Mouse (Mus musculus) hindbrain, embryonic 14.5 days (tissue): ENCODE results near the gene Dmpk. TPM values are rescaled to one million over a fixed set of nuclear protein-coding genes. Genes with fewer than 3 reads are reported as not detected.
A peak's percentile ranks its signal among the peaks of the same experiment; 100 is the strongest.

ENCODE experiments used
- ATAC-seq: fragments of 200-750 bp; cut with Nextera tagmentation; 2 replicates; pipeline ENCODE4 v1.8.0; 2017; ENCODE audit warnings: moderate number of reproducible peaks, mild to moderate bottlenecking, moderate TSS enrichment, moderate library complexity; ENCODE audit not compliant: low FRiP score
- DNase-seq: peaks from one replicate; pipeline ENCODE4 v3.0.0-alpha.2; 2015; ENCODE audit warnings: low spot score
- H3K27ac ChIP-seq: fragments of 300-500 bp; sonication (generic); 2 replicates; pipeline ENCODE4 v1.5.1; 2014; ENCODE audit warnings: mild to moderate bottlenecking, moderate library complexity
- H3K27me3 ChIP-seq: fragments of 300-500 bp; sonication (generic); 2 replicates; pipeline ENCODE4 v1.6.1; 2014; ENCODE audit warnings: mild to moderate bottlenecking, low read length, mixed read lengths; ENCODE audit not compliant: control insufficient read depth, insufficient read depth
- H3K36me3 ChIP-seq: fragments of 300-500 bp; sonication (generic); replicated peaks from 2 replicates; pipeline ENCODE4 v1.6.1; 2014; ENCODE audit not compliant: control insufficient read depth, insufficient read depth
- H3K4me1 ChIP-seq: fragments of 300-500 bp; sonication (generic); replicated peaks from 2 replicates; pipeline ENCODE4 v1.6.1; 2014; ENCODE audit warnings: antibody characterized with exemption, low read length, mixed read lengths; ENCODE audit not compliant: control insufficient read depth, insufficient read depth
- H3K4me2 ChIP-seq: fragments of 300-500 bp; sonication (generic); replicated peaks from 2 replicates; pipeline ENCODE4 v1.6.1; 2014; ENCODE audit warnings: mild to moderate bottlenecking, moderate library complexity
- H3K4me3 ChIP-seq: fragments of 300-500 bp; sonication (generic); replicated peaks from 2 replicates; pipeline ENCODE4 v1.5.1; 2014; ENCODE audit warnings: mild to moderate bottlenecking, low read length
- H3K9ac ChIP-seq: fragments of 300-500 bp; sonication (generic); 2 replicates; pipeline ENCODE4 v1.6.1; 2014
- H3K9me3 ChIP-seq: fragments of 300-500 bp; sonication (generic); 2 replicates; pipeline ENCODE4 v1.6.1; 2016; ENCODE audit warnings: low read length; ENCODE audit not compliant: control insufficient read depth
- WGBS: fragments of 180-500 bp; shearing (Covaris S2); extraction: QIAGEN DNeasy Blood & Tissue Kit; methylation state at CpG from one replicate; pipeline ENCODE4 v1.1.7; 2014; 5-methylcytosine and 5-hydroxymethylcytosine counted together
- polyA plus RNA-seq: library from polyadenylated mRNA; unstranded; fragments of >200 nt; fragmentation: Nextera tagmentation; extraction: Ambion mirVana; gene quantifications from 2 replicates; pipeline ENCODE4 v1.2.1, GENCODE M21; 2014

Gene Dmpk
- polyA plus RNA-seq, 1 experiment from 2014 or later = 8.9 TPM

DNA sequence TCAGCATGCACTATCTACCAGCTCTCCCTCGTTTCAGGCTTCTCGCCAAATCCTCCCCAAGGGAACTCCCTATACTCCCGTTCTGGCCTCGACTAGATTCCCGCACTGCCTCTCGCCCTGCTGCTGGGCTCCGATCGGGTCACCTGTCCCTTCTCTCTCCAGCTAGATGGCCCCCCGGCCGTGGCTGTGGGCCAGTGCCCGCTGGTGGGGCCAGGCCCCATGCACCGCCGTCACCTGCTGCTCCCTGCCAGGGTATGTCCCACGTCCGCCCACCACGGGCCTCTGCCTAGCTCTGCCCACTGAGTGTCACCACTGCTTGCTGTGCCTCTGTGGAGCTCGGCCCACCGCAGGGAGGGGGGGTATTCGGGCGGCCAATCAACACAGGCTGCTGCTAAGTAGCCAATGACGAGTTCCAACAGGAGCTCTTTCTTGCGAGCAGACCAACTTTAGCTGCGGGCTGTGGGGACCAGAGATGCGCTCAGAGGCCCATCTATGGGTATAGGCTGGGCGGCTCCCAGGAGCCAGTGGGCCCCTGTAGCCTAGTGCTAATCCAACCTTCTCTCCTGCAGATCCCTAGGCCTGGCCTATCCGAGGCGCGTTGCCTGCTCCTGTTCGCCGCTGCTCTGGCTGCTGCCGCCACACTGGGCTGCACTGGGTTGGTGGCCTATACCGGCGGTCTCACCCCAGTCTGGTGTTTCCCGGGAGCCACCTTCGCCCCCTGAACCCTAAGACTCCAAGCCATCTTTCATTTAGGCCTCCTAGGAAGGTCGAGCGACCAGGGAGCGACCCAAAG, 8.9 kb downstream of the Dmpk start:
- 0 out of 2 replicates have a peak overlapping the region, but pooled peaks have one; percentile 9 for H3K27ac ChIP-seq
- no peaks in the 10 kb centered on the region for H3K9me3 ChIP-seq
- peaks cover 46% of the 10 kb centered on the region for H3K36me3 ChIP-seq
- H3K27me3 ChIP-seq = peaks cover 30% of the 10 kb centered on the region
- H3K4me1 ChIP-seq = peaks cover 28% of the 10 kb centered on the region; the same call in 1 of the 2 replicates
- WGBS = 4% methylated on average over 38 of the region's 38 CpGs
- peak; percentile 44 for DNase-seq
- H3K4me2 ChIP-seq = peak overlapping the region; percentile 94
- ATAC-seq = peak; percentile 44
- peak overlapping the region; percentile 16; the same call in 1 of the 2 replicates for H3K9ac ChIP-seq
- peak overlapping the region; percentile 52; the same call in 1 of the 2 replicates for H3K4me3 ChIP-seq

DNA sequence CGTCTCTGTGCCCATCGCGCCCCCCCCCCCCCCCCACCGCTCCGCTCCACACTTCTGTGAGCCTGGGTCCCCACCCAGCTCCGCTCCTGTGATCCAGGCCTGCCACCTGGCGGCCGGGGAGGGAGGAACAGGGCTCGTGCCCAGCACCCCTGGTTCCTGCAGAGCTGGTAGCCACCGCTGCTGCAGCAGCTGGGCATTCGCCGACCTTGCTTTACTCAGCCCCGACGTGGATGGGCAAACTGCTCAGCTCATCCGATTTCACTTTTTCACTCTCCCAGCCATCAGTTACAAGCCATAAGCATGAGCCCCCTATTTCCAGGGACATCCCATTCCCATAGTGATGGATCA, 9.5 kb downstream of the Dmpk start:
- H3K4me2 ChIP-seq = peak overlapping the region; percentile 94
- peak; percentile 52 for DNase-seq
- H3K4me3 ChIP-seq = peak overlapping the region; percentile 52
- H3K9me3 ChIP-seq = no peaks in the 10 kb centered on the region
- ATAC-seq = 0 out of 2 replicates have a peak, but pooled peaks have one; percentile 15
- H3K9ac ChIP-seq = peak overlapping the region; percentile 16; the same call in 1 of the 2 replicates
- H3K27ac ChIP-seq = no peak overlapping the region
- H3K4me1 ChIP-seq = peaks cover 28% of the 10 kb centered on the region; the same call in 1 of the 2 replicates
- H3K27me3 ChIP-seq = peaks cover 30% of the 10 kb centered on the region
- 3% methylated on average over 15 of the region's 15 CpGs for WGBS
- H3K36me3 ChIP-seq = peaks cover 40% of the 10 kb centered on the region

DNA sequence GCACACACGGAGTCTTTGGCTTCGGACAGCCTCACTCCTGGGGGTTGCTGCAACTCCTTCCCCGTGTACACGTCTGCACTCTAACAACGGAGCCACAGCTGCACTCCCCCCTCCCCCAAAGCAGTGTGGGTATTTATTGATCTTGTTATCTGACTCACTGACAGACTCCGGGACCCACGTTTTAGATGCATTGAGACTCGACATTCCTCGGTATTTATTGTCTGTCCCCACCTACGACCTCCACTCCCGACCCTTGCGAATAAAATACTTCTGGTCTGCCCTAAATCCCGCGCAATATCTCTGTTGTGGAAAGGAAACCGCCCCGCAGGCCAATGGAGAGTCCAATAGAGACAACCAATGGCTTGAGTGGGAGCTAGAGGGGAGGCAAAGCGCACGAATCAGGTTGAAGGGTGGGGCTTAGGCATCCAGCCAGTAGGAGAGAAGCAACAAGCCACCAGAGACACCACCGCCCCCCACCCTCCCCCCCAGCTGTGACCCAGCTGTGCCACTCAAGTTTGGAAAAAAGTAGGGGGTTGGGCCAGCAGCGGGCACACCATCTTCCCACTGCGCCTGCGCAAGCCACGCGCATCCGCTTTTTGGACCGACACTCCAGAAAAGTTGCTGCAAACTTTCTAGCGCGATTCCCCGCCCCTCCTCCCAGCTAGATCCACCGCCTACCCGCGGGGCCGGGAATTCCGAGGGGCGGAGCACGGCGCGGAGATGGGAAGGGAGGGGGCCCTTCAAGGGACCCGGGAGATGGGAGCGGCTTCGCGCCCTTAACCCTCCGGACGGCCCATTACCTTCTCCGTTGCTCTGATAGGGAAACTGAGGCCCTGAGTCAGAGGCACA, 10.1 kb downstream of the Dmpk start:
- Histone ChIP-seq H3K4me3 (peak overlapping the region; percentile 52), H3K27ac (peak overlapping the region; percentile 70), H3K27me3 (peaks cover 30% of the 10 kb centered on the region), H3K4me1 (peaks cover 28% of the 10 kb centered on the region; the same call in 1 of the 2 replicates), H3K9ac (peak overlapping the region; percentile 63; the same call in 1 of the 2 replicates), H3K9me3 (no peaks in the 10 kb centered on the region), H3K4me2 (peak overlapping the region; percentile 94), H3K36me3 (peaks cover 34% of the 10 kb centered on the region)
- DNase-seq = peak; percentile 91
- WGBS = under 1% methylated on average over 45 of the region's 45 CpGs
- peak; percentile 72 for ATAC-seq

GRCm38 (mm10) chr7:19094471-19094825, 10.8 kb downstream of the Dmpk start, which contains the start of gene Six5:
Gene Six5 (plus strand): TSS chr7:19094594.
- Histone ChIP-seq H3K27ac (peak within 1 kb of the TSS; percentile 70), H3K27me3 (peaks cover 30% of the 10 kb centered on the region), H3K36me3 (peaks cover 29% of the 10 kb centered on the region), H3K4me2 (peak within 1 kb of the TSS; percentile 94), H3K9me3 (no peaks in the 10 kb centered on the region), H3K4me1 (peaks cover 28% of the 10 kb centered on the region; the same call in 1 of the 2 replicates), H3K9ac (peak within 1 kb of the TSS; percentile 63), H3K4me3 (peak within 1 kb of the TSS; percentile 52)
- ATAC-seq = no peak
- no peak for DNase-seq
- 2% methylated on average over 27 of the region's 36 CpGs for WGBS

DNA sequence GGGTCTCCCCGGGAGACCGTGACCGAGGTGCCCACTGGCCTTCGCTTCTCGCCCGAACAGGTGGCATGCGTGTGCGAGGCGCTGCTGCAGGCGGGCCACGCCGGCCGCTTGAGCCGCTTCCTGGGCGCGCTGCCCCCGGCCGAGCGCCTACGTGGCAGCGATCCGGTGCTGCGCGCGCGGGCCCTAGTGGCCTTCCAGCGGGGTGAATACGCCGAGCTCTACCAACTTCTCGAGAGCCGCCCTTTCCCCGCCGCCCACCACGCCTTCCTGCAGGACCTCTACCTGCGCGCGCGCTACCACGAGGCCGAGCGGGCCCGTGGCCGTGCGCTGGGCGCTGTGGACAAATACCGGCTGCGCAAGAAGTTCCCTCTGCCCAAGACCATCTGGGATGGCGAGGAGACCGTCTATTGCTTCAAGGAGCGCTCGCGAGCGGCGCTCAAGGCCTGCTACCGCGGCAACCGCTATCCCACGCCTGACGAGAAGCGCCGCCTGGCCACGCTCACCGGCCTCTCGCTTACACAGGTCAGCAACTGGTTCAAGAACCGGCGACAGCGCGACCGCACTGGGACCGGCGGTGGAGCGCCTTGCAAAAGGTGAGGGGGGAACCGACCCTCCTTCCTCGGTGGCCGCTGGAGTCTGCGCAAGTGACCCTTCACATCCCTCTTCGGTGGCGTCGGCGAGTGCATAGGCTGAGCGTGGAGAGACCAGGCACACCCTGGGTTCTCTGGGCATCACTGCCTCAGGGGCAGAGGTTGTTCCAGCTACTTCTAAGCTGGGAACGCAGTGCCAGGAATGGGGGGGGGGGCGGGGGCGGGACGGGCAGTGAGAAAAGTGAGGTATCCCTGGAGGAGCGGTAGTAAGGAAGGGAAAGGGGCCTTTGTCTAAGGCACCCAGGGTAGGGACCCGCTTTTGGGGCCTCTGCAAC, 11.4 kb downstream of the Dmpk start:
- WGBS = under 1% methylated on average over 86 of the region's 87 CpGs
- ATAC-seq (peak; percentile 1; the same call in 1 of the 2 replicates), DNase-seq (no peak)
- H3K4me3 ChIP-seq = peak overlapping the region; percentile 52
- peaks cover 28% of the 10 kb centered on the region; the same call in 1 of the 2 replicates for H3K4me1 ChIP-seq
- peak overlapping the region; percentile 94 for H3K4me2 ChIP-seq
- H3K27me3 ChIP-seq = peaks cover 30% of the 10 kb centered on the region
- peaks cover 23% of the 10 kb centered on the region for H3K36me3 ChIP-seq
- H3K27ac ChIP-seq = peak overlapping the region; percentile 70
- H3K9ac ChIP-seq = peak overlapping the region; percentile 63
- H3K9me3 ChIP-seq = no peaks in the 10 kb centered on the region

- peak overlapping the region; percentile 94 for H3K4me2 ChIP-seq
- H3K4me3 ChIP-seq = peak overlapping the region; percentile 52
- peaks cover 30% of the 10 kb centered on the region for H3K27me3 ChIP-seq
- DNase-seq (no peak), ATAC-seq (no peak)
- under 1% methylated on average over 19 of the region's 19 CpGs for WGBS
- H3K9me3 ChIP-seq = no peaks in the 10 kb centered on the region
- H3K27ac ChIP-seq = no peak overlapping the region
- peaks cover 17% of the 10 kb centered on the region for H3K36me3 ChIP-seq
- peaks cover 28% of the 10 kb centered on the region; the same call in 1 of the 2 replicates for H3K4me1 ChIP-seq
- H3K9ac ChIP-seq = peak overlapping the region; percentile 63
Measured at GRCm38 (mm10) chr7:19095751-19096110, 12.1 kb downstream of the Dmpk start.

DNA sequence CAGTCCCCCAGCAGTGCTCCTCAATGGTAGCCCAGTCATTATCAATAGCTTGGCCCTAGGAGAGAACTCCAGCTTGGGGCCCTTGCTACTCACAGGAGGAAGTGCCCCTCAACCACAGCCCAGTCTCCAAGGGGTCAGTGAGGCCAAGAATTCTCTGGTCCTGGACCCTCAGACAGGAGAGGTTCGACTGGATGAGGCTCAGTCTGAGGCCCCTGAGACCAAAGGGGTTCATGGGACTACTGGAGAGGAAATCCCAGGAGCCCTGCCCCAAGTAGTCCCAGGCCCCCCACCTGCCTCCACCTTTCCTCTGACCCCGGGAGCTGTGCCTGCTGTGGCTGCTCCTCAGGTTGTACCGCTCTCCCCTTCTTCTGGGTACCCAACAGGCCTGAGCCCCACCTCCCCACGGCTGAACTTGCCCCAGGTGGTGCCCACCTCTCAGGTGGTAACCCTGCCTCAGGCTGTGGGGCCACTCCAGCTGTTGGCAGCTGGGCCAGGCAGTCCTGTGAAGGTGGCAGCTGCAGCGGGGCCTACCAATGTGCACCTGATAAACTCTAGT, 12.8 kb downstream of the Dmpk start:
- Histone ChIP-seq H3K9me3 (no peaks in the 10 kb centered on the region), H3K4me1 (peaks cover 28% of the 10 kb centered on the region; the same call in 1 of the 2 replicates), H3K4me3 (peak overlapping the region; percentile 52), H3K4me2 (peak overlapping the region; percentile 94), H3K27ac (no peak overlapping the region), H3K27me3 (peaks cover 22% of the 10 kb centered on the region), H3K9ac (0 out of 2 replicates have a peak overlapping the region, but pooled peaks have one; percentile 63), H3K36me3 (peaks cover 10% of the 10 kb centered on the region; the same call in 1 of the 2 replicates)
- ATAC-seq (no peak), DNase-seq (no peak)
- WGBS = 46% methylated on average over 5 of the region's 5 CpGs

- no peak overlapping the region for H3K4me3 ChIP-seq
- no peak overlapping the region for H3K9ac ChIP-seq
- peaks cover 24% of the 10 kb centered on the region; the same call in 1 of the 2 replicates for H3K4me1 ChIP-seq
- 0 out of 2 replicates have a peak, but pooled peaks cover 4% of the 10 kb centered on the region for H3K36me3 ChIP-seq
- ATAC-seq (no peak), DNase-seq (no peak)
- no peak overlapping the region for H3K27ac ChIP-seq
- H3K27me3 ChIP-seq = peaks cover 19% of the 10 kb centered on the region
- WGBS = 65% methylated on average over 2 of the region's 2 CpGs
- 0 out of 2 replicates have a peak overlapping the region, but pooled peaks have one; percentile 0 for H3K4me2 ChIP-seq
- H3K9me3 ChIP-seq = no peaks in the 10 kb centered on the region
Measured at GRCm38 (mm10) chr7:19097217-19097616, 13.6 kb downstream of the Dmpk start.
